Mouse (Mus musculus): ENCODE data around the gene Hoxc9. TPM values are rescaled to one million over a fixed set of nuclear protein-coding genes. Genes with fewer than 3 reads are reported as not detected.

Hoxc9 gene
- polyA plus RNA-seq, 1 experiment from 2014 or later: not detected

DNA sequence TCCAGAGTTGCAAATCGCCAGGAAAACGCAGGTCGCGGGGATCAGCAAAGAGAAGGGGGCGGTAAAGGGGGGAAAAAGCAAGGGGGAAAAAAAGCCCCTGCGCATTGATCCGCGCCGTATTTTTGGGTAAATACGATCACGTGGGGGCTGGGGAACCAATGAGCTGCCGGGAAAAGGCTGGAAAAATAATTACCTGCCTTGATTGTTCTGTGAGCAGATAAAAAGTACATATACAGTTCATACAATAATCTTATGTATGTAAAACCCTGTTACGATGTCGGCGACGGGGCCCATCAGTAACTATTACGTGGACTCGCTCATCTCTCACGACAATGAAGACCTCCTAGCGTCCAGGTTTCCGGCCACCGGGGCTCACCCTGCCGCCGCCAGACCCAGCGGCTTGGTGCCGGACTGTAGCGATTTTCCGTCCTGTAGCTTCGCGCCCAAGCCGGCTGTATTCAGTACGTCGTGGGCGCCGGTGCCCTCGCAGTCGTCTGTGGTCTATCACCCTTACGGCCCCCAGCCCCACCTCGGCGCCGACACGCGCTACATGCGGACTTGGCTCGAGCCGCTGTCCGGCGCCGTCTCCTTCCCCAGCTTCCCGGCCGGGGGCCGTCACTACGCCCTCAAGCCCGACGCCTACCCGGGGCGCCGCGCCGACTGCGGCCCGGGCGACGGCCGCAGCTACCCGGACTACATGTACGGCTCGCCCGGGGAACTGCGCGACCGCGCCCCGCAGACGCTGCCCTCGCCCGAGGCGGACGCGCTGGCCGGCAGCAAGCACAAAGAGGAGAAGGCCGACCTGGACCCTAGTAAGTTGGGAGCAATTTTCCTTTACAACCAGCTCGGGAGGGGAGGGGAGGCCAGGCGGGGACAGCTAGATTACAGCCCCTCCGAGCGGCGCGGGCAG, 5.4 kb downstream of the Hoxc9 start:
- Histone ChIP-seq H3K36me3 (no peaks in the 10 kb centered on the region), H3K27ac (no peak overlapping the region), H3K9ac (replicated peaks) (no peak overlapping the region), H3K9me3 (no peaks in the 10 kb centered on the region), H3K27me3 (peaks cover 100% of the 10 kb centered on the region), H3K4me1 (replicated peaks) (peaks cover 7% of the 10 kb centered on the region; the same call in 1 of the 2 replicates), H3K4me3 (replicated peaks) (peak overlapping the region; percentile 15), H3K4me2 (replicated peaks) (peak overlapping the region; percentile 45)
- ATAC-seq: no peak
- WGBS: under 1% methylated on average over 87 of the region's 88 CpGs

DNA sequence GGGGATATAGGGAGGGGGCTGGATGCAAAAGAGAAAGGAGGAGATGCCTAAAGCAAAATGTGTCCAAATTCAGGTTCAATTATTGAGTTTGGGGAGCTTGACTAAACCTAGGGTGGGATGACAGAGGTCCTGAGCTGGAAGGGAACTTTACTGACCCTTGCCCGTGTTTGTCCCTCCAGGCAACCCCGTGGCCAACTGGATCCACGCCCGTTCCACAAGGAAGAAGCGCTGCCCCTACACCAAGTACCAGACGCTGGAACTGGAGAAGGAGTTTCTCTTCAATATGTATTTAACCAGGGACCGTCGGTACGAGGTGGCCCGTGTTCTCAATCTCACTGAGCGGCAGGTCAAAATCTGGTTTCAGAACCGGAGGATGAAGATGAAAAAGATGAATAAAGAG, 7.5 kb downstream of the Hoxc9 start:
- Histone ChIP-seq H3K36me3 (no peaks in the 10 kb centered on the region), H3K4me2 (replicated peaks) (no peak overlapping the region), H3K27me3 (peaks cover 100% of the 10 kb centered on the region), H3K4me1 (replicated peaks) (peaks cover 7% of the 10 kb centered on the region; the same call in 1 of the 2 replicates), H3K9ac (replicated peaks) (no peak overlapping the region), H3K9me3 (no peaks in the 10 kb centered on the region), H3K4me3 (replicated peaks) (no peak overlapping the region), H3K27ac (no peak overlapping the region)
- no peak for ATAC-seq
- WGBS: 2% methylated on average over 12 of the region's 12 CpGs

DNA sequence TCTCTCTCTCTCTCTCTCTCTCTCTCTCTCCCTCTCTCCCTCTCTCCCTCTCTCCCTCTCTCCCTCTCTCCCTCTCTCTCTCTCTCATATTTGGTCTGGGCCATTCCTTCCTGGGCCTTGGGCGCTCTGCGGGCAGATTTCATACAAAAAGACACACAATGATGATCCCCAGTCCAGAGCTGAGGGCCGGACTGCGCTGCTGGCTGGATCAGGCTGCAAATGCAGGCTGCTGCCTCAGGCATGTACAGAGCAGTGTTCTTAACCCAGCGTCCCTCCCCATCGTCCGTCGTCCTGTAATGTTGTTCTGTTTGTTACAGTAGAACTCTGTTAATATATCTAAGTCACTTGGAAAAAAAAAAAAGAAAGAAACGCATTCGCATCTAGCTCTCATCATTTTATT, 8.3 kb downstream of the Hoxc9 start:
- 1% methylated on average over 10 of the region's 10 CpGs for WGBS
- ATAC-seq: no peak

DNA sequence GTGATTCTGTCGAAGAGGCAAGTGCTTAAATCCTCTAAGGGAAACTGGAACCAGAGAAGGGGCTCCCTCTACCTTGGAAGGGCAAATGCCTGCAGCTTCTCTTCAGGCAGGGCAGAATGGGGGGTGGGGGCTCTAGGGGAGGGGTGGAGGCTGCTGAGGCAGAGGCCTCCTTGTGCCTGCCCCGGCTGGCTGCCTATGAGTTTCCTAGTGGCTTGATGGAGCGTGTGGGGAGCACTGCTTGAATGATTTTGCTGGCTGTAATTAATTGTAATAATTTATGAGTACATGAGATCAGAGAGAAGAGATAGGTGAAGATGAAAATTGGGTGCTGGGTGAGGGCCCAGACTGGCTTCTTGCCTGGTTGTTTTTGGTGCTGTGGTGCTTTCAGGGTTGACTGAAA, 8.7 kb downstream of the Hoxc9 start:
- 6% methylated on average over 3 of the region's 3 CpGs for WGBS
- H3K4me1 ChIP-seq (replicated peaks): peaks cover 7% of the 10 kb centered on the region; the same call in 1 of the 2 replicates
- H3K27me3 ChIP-seq: peaks cover 100% of the 10 kb centered on the region
- no peak overlapping the region for H3K9ac ChIP-seq (replicated peaks)
- H3K4me2 ChIP-seq (replicated peaks): no peak overlapping the region
- no peaks in the 10 kb centered on the region for H3K9me3 ChIP-seq
- no peaks in the 10 kb centered on the region for H3K36me3 ChIP-seq
- no peak overlapping the region for H3K27ac ChIP-seq
- no peak overlapping the region for H3K4me3 ChIP-seq (replicated peaks)
- no peak for ATAC-seq

More for the DNA sequence above, 8.3 kb downstream of the Hoxc9 start:
- H3K9me3 ChIP-seq: no peaks in the 10 kb centered on the region
- H3K4me2 ChIP-seq (replicated peaks): no peak overlapping the region
- H3K27ac ChIP-seq: no peak overlapping the region
- no peak overlapping the region for H3K9ac ChIP-seq (replicated peaks)
- H3K36me3 ChIP-seq: no peaks in the 10 kb centered on the region
- H3K4me3 ChIP-seq (replicated peaks): no peak overlapping the region
- peaks cover 7% of the 10 kb centered on the region; the same call in 1 of the 2 replicates for H3K4me1 ChIP-seq (replicated peaks)
- peaks cover 100% of the 10 kb centered on the region for H3K27me3 ChIP-seq

DNA sequence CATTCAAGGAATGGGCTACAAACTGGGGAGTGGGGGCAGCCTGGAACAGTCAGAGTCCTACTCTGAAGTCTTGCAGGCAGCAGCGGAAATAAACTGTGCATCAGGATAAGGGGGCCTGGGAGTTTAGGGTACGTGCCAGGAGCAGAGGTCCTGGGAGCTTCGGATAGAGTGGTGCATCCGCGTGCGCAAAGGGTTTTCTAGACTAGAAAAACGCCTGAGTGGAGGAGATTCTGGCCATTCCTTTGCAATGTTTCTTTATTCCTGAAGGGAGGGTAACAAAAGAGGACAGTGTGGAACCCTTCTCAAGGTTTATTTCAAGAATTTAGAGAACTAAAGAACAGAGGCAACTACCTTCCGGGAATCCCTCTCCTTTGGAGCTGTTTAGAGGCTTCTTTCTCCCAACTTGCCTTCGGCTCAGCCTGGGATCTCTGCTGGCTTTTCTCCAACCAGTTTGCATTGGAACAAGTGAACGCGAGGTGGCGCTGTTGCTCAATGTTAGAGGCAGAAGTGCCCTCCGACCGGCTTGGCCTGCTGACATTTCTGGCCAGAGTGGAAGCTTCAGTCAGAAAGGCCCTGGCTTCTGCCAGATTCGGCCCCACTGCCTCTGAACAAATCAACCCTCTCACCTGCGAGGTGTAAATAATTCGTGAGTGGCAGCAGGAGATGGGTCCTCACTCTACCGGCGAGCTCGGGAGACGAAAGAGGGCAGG, 11.0 kb downstream of the Hoxc9 start:
- 3% methylated on average over 21 of the region's 21 CpGs for WGBS
- ATAC-seq: peak; percentile 53; the same call in 1 of the 2 replicates
- H3K36me3 ChIP-seq: no peaks in the 10 kb centered on the region

DNA sequence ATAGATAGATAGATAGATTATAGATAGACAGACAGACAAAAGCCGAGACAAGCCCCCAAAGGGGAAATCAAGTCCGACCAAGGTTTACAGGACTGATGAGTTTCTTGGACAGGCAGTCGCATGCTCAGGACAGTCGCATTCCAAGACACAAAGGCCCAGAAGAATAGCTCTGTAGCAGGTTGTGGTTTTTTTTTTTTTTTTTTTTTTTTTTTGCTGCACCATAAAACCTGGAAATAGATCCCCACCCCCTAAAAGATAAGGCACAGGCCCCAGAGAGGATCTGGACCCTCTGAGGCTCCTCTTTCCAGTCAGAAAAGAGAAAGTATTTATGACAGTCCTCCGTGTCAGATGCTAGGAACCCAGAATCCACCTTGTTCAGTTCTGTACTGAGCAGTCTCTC, 11.8 kb downstream of the Hoxc9 start:
- 12% methylated on average over 5 of the region's 5 CpGs for WGBS
- no peak overlapping the region for H3K9ac ChIP-seq (replicated peaks)
- H3K4me2 ChIP-seq (replicated peaks): no peak overlapping the region
- no peak overlapping the region for H3K4me3 ChIP-seq (replicated peaks)
- H3K27ac ChIP-seq: no peak overlapping the region
- no peaks in the 10 kb centered on the region for H3K4me1 ChIP-seq (replicated peaks)
- ATAC-seq: no peak
- H3K27me3 ChIP-seq: peaks cover 99% of the 10 kb centered on the region
- no peaks in the 10 kb centered on the region for H3K36me3 ChIP-seq
- no peaks in the 10 kb centered on the region for H3K9me3 ChIP-seq

More for the DNA sequence above, 11.0 kb downstream of the Hoxc9 start:
- no peak overlapping the region for H3K4me2 ChIP-seq (replicated peaks)
- H3K27me3 ChIP-seq: peaks cover 99% of the 10 kb centered on the region
- H3K9ac ChIP-seq (replicated peaks): no peak overlapping the region
- H3K4me1 ChIP-seq (replicated peaks): no peaks in the 10 kb centered on the region
- no peaks in the 10 kb centered on the region for H3K9me3 ChIP-seq
- no peak overlapping the region for H3K27ac ChIP-seq
- H3K4me3 ChIP-seq (replicated peaks): no peak overlapping the region

DNA sequence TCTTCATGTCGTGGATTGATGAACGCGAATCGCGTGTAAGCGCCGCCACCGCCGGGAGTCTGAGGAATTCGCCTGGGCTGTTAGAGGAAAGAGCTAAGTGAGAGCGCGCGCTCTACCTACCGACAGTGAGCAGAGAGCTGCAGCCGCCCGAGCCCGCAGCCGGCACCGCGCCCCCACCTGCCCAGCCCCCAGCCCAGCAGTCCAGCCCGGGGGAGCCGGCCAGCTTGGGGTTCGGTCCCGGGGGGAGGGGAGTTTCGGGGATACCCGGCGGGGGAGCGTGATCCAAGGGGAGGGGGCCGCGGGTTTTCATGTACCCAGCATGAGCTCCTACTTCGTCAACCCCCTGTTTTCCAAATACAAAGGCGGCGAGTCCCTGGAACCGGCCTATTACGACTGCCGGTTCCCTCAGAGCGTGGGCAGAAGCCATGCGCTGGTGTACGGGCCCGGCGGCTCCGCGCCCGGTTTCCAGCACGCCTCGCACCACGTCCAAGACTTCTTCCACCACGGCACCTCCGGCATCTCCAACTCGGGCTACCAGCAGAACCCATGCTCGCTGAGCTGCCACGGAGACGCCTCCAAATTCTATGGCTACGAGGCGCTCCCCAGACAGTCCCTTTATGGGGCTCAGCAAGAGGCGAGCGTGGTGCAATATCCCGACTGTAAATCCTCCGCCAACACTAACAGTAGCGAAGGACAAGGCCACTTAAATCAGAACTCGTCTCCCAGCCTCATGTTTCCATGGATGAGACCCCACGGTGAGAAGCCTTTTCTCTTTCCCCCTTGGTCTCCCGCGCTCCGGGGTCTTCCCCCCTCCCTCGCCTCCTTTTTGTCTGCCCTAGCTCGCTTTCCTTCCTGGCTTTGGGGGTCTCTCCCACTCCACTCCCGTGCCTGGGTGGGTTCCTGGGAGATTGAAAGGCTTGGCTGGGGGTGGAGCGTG, 14.5 kb downstream of the Hoxc9 start, which contains the start of gene Hoxc8:
Hoxc8 (plus strand) TSS at position 147 of the 937 bp plus-strand sequence.
- Histone ChIP-seq H3K4me3 (replicated peaks) (no peak within 1 kb of the TSS), H3K4me2 (replicated peaks) (no peak within 1 kb of the TSS), H3K9me3 (no peaks in the 10 kb centered on the region), H3K27me3 (peaks cover 98% of the 10 kb centered on the region), H3K9ac (replicated peaks) (no peak within 1 kb of the TSS), H3K27ac (no peak within 1 kb of the TSS), H3K36me3 (no peaks in the 10 kb centered on the region), H3K4me1 (replicated peaks) (no peaks in the 10 kb centered on the region)
- ATAC-seq: no peak
- under 1% methylated on average over 65 of the region's 69 CpGs for WGBS

DNA sequence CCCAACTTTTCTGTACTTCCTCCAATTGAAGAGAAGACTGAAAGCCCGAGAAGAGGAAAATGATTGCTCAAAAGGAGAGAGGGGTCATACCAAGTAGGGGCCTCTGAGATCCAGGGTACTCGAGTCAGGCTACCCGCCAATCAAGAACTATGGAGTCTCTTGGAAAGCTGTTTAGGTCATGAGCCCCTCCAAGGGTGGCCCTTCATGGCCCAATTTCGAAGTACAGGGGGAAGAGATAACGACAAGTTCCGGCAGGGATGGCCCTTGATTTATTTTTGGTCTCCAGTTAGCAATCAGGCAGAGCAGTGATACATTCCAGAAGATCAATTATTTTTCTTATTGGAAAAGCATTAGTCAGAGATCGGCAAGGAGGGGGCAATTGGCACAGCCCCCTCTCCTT, 15.5 kb downstream of the Hoxc9 start:
- ATAC-seq: no peak
- H3K27ac ChIP-seq: no peak overlapping the region
- no peak overlapping the region for H3K4me2 ChIP-seq (replicated peaks)
- H3K4me1 ChIP-seq (replicated peaks): no peaks in the 10 kb centered on the region
- no peaks in the 10 kb centered on the region for H3K9me3 ChIP-seq
- no peak overlapping the region for H3K4me3 ChIP-seq (replicated peaks)
- H3K9ac ChIP-seq (replicated peaks): no peak overlapping the region
- peaks cover 98% of the 10 kb centered on the region for H3K27me3 ChIP-seq
- under 1% methylated on average over 7 of the region's 7 CpGs for WGBS
- H3K36me3 ChIP-seq: no peaks in the 10 kb centered on the region

DNA sequence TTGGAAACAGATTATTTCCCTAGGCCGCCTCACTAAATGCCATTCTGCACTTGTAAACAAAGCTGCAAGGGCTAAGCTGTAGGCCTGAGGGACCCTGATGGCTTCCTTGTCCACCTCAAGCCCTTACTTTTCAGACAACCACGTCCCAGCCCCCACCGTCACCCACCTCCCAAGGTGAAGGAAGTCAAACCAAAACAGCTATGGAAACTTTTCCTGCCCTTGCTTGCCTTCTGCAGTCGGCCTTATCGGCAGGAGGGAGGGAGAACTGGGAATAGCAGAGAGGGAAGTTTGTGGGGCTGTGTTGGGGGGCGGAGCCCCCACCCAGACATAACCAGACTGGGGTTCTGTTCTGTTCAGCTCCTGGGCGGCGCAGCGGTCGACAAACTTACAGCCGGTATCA, 16.0 kb downstream of the Hoxc9 start:
- 1% methylated on average over 11 of the region's 11 CpGs for WGBS
- no peak overlapping the region for H3K4me3 ChIP-seq (replicated peaks)
- no peak for ATAC-seq

DNA sequence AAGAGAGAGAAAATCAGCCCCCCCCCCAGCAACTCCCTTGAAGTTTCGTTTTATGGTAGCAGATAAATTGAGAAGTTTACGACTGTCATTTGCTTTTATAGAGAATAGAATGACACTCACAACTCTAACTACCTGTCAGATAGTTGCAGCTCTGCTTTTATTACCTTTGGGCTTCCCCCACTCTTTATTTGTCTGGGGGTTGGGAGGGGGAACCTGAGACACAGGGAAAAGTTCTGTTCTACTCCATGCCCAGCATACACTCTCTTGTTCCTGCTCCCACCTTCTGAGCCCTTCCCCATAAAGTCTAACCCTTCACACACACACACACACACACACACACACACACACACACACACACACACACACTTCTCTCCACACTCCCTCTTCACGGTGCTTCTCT, 16.6 kb downstream of the Hoxc9 start:
- no peak overlapping the region for H3K4me3 ChIP-seq (replicated peaks)
- H3K9ac ChIP-seq (replicated peaks): no peak overlapping the region
- H3K9me3 ChIP-seq: no peaks in the 10 kb centered on the region
- ATAC-seq: no peak
- no peaks in the 10 kb centered on the region for H3K36me3 ChIP-seq
- H3K4me1 ChIP-seq (replicated peaks): no peaks in the 10 kb centered on the region
- WGBS: 3% methylated on average over 3 of the region's 3 CpGs
- H3K27ac ChIP-seq: no peak overlapping the region
- H3K4me2 ChIP-seq (replicated peaks): no peak overlapping the region
- H3K27me3 ChIP-seq: peaks cover 98% of the 10 kb centered on the region

More for the DNA sequence above, 16.0 kb downstream of the Hoxc9 start:
- Histone ChIP-seq H3K4me1 (replicated peaks) (no peaks in the 10 kb centered on the region), H3K9ac (replicated peaks) (no peak overlapping the region), H3K4me2 (replicated peaks) (no peak overlapping the region), H3K9me3 (no peaks in the 10 kb centered on the region), H3K27me3 (peaks cover 98% of the 10 kb centered on the region), H3K36me3 (no peaks in the 10 kb centered on the region), H3K27ac (no peak overlapping the region)

DNA sequence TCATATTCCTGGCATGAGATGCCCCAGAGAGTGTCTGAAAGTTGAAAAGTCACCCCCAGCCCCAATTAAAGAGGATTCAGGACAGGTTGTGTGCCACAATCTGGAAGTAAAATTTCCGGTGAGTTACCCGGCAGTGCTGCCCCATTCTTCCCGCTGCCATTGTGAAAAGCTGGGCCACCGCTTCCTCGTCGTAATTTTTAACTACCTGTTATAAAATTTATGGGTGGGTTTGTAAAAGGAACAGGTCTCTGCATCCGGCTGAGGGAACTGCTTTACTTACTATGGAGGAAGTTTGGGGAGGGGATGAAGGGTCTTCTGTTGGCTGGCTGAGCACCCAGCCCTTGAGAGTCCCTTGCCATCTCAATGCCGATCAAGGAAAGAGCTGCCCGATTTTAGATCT, 20.3 kb downstream of the Hoxc9 start:
- H3K9me3 ChIP-seq: no peaks in the 10 kb centered on the region
- H3K27me3 ChIP-seq: peaks cover 99% of the 10 kb centered on the region
- H3K9ac ChIP-seq (replicated peaks): no peak overlapping the region
- H3K27ac ChIP-seq: no peak overlapping the region
- no peak overlapping the region for H3K4me3 ChIP-seq (replicated peaks)
- H3K4me1 ChIP-seq (replicated peaks): peaks cover 7% of the 10 kb centered on the region
- H3K4me2 ChIP-seq (replicated peaks): no peak overlapping the region
- H3K36me3 ChIP-seq: no peaks in the 10 kb centered on the region
- 3% methylated on average over 9 of the region's 9 CpGs for WGBS
- ATAC-seq: no peak
